Mouse (Mus musculus) frontal cortex, postnatal 25 days (tissue): ENCODE results near the gene Rbmx.

Source experiments
- DNase-seq, 2 experiments: peaks; one replicate each; pipeline ENCODE4 v3.0.0; 2022; ENCODE audit warnings: low spot score in 2 of 2

The Rbmx gene

DNA sequence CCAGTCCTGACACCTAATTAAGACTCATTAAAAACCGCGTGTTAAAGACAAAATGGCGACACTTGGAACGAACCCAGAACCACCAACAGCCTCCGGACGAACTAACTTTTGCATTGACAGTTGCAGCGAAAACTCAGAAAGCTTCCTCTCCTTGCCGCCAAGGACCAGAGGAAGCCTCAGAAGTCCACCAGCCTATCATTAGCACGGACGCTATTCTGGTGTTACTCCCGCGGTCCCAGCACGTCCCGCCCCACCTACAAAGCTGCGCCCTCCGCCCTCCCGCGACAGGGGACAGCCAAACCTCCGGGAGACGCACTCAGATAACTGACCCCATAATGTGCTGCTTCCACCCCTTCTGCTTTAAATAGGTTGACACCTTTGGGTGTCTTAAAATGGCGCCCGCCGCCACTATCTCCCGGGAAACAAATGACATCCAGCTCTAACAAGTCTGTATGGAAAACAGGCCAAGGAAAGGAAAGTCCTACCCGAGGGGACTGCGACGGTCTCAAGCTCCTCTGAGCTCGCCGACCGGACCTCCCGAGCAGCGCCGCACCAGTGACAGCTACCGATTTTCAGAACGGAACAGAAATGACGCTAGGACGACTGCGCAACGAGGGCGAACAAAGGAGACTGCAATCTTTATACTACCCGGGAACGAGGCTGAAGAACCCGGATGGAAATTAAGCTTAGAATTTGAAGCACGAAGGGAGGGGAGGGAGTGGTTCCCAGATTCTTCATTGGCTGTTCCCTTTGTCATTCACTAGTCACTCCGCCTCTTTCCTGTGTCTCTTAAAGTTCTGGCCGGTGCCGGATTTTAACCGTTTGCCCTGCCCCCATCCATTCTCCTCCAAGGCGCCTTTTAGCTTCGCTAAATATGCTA lies at the start of gene Rbmx:
Gene Rbmx, minus strand, starts transcription at position 670 of the 880 bp plus-strand sequence.
- peak; percentile 56 to 73 for DNase-seq

DNA sequence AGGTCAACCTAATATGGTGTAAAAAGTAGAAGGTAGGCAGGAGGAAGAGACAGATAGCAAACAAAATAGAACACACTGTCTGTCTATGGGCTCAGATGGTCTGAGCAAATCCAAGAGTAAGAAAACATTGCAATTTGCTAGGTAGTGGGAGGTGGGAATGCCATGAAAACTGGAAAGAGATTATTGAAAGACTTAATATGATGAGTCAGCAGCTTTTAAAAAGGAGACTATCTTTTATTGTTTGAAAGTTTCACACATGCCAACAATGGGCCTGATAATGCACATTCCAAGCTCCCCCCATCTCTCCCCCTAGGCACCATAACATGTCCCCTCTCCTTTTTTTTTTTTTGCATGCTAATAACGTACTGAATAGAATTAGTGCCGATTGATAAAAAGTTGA lies 41.1 kb upstream of the Rbmx start:
- no peak for DNase-seq

DNA sequence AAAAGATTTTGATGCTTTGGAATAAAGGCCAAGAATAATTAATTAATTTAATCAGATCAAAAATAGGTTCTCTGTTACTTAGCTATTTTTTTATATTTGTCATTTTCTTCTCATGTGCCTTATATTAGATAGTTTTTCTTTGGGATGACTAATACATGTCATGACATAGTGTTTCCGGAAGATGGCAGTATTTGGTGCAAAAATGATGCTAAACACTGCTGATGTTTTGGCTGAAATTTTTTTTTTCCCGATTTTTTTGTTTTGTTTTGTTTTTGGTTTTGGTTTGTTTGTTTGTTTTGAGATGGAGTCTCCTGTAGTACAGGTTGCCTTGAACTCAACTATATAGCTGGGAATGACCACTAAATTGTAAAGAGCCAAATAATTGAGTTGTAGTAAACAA lies 38.8 kb upstream of the Rbmx start:
- no peak for DNase-seq

DNA sequence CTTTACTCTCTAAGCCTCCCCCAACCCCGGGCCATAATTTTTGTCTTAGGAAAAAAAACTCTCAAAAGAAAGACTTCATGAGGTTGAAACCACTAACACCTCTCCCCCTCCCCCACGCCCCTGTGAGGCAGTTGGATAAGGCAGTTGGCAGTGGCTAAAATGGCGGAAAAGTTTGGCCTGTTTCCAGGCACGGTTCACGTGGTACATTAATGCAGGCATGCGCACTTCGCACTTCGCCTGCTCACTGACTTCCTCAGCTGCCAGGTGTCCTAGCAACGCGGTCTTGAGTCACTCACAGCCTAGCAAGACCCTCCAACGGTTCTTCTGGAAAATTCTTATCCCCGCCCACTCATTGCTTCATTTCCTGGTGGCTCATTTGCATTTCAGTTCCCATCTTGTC lies 15.9 kb upstream of the Rbmx start, which contains the start of gene Gm364:
Gene Gm364, plus strand, starts transcription at position 386 of the 400 bp plus-strand sequence.
- DNase-seq, result no peak

DNA sequence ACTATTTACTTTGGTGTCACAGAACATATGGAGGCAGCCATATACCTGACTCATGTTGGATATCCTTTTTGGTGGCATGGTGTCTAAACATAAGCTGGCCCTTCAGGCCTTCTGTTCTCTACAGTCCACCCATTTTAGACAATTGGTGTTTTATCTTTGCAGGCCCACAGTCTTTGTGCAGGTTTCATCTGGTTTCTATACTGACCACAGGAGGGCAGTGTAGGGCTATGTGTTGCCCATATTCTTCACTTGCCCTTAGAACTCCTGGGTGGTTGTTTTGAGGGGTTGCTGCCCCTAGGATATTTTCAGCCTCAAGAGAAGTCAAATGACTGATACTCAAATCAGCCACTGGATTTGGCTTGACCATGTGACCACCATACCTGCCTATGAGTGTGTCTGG lies 10.8 kb upstream of the Rbmx start:
- no peak for DNase-seq

DNA sequence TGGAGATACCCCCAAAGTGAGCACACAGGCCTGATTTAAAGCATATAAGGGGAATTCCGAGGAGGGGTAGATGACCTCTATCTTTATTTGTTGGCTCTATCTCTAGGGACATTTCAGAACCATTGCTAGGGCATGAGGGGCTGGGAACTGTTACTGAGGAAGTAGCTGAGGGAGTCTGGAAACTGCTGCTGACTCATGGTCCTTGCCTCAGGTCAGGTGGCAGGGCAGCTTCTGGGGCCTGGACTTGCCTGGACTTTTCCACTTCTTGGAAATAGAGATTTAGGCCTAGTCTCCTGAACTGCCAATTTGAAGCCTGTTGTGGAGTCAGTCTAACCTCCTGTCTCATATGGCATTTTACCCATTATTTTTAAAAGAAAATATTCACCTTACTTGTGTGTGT lies 8.6 kb upstream of the Rbmx start:
- no peak for DNase-seq

DNA sequence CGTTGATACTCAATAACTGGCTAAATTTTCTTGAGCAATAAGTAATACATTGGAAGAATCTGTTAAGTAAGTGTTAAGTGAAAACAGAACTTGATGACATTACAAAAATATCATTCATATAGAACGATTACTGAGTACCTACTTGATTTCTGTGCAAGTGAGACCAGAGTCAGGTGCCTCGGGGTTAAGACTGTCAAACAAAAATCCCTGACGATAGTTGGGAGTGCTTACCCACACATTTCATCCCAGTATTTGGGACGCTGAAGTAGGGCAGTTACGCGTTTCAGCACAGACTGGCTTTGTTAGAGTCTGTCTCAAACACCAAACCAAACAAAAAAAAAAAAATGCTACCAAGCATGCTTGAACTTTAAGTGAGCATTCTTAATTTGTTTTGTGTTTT lies 576 bp upstream of the Rbmx start:
- no peak for DNase-seq

DNA sequence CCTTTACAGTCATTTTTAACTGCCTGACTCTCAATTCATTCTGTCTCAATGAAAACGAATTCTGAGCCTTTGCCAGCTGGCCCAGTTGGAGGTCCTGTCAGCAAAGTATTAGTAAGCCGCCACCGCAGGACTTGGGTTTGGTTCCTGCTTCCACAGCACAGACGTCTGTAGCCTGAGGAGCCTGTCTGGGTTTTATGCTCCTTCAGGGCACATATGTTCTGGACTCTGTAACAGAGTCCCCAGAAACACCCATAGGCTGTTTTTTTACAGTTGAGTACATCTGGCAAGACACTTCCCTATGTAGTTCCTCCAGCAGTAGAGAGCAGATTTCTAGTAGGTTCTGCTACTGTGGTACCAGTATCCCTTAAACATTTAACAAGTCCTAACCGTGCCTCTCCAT lies 11.9 kb downstream of the Rbmx start:
- no peak for DNase-seq

DNA sequence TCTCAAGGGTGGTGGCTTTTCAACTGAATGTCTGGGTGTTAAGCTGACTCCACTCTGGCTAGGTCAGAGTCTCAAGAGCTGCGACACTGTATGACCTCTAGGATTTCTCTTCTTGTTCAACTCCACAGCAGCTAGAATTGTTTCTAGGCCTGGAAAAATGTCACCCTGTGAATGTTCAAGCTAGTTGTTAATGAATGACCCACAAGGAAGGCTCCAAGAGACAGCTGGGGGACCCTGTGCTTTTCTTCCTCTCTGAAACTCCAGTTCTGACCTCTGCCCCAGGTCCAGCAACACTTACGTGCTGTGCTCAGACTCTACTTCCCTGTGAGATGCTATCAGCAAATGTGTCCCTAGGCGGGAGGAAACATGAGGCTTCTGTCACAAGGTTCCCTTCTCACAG lies 14.3 kb downstream of the Rbmx start:
- no peak for DNase-seq

DNA sequence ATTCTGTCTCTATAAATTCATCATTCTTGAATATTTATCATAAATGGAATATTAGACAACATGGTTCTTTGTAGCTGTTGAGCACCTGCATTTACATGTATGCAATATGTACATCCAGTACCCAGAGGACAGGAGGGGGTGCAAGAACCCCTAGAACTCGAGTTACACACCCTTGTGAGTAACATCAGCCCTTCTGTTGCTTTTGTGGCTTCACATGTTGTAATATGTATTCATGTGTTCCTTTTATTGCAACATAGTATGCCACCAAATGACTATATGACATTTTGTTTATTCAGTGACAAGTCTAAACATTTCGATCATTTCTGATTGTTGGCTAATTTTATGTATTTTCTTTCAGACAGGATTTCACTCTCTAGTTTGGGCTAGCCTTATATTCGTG lies 15.7 kb downstream of the Rbmx start:
- DNase-seq, result no peak

DNA sequence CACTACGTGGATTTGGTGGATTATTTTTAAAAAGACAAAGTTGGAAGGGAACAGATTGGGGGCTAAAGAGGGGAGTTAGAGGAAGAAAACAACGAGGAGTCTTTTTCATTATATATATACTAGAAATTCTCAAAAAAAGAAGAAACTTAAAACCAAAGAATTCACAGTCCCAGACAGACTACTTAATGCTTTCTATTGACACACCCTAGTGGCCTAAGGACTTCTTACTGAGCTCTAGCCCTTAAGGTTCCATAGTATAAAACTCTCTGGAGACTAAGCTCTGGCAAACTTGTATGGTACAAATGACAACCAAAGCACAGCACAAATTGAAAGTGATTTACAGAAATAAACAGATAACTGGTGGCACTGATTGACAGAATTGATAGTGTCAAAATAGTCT lies 18.8 kb downstream of the Rbmx start:
- DNase-seq, result no peak

DNA sequence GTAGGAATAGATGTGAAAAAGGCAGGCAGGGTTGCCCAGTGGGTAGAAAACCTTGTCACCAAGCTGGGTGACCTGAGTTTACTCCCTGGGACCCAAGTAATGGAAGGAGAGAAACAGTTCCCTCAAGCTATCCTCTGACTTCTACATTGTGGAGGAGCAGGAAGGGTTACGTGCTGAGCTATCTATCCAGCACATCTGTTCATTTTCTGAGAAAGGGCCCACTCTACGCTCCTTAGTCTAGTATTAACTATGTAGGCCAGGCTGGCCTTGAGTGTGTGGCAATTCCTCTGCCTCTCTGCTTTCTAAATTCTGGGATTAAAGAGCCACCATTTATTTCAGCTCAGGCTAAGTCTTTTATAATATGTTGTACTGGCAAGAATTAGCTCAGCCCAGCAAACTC lies 19.3 kb downstream of the Rbmx start:
- no peak for DNase-seq

DNA sequence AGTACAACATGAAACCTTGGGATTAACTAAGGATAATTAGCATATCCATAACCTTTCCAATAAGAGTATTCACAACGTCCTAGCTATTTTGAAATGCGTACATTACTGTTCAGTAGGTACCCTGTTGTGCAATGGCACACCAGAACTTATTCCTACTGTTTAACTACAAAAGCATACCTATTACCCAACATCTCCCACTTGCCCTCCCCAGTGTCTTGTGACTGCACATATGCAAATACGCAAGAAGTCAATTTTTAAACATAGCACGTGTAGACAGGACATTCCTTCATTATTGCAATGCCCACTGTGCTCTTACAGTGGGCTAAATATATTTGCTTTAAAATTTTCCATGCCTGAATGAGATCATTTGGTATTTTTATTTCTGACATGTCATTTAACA lies 19.9 kb downstream of the Rbmx start:
- DNase-seq, result no peak

DNA sequence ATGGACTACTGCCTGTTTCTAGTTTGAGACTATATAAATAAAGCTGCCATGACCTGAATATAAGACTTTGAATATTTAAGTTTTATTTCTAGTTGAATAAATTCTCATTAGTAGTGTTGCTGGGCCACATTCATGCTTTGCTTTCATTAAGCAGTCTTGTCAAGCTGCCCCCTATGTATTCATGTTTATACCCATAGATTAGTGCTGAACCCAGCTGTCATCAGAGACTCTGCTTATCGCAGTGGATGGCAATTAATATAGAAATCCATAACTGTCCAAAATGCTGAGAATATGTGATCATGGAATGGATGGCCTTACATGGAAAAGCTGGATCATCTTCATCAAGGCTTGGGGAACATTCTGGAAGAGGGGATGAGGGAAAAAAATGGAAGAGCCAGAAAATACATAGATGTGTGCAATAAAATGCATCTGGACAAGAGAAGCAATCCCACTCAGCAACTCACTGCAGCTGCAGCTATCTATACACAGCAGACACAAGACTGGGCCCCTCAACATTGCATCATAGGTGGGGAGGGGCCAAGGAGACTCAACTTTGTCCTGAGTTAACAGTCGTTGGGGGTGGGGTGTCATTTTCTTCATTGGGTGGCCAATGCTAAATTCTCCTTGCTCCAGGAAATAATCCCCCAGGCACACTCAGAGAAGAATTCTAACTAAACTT lies 27.8 kb downstream of the Rbmx start:
- DNase-seq, result no peak

DNA sequence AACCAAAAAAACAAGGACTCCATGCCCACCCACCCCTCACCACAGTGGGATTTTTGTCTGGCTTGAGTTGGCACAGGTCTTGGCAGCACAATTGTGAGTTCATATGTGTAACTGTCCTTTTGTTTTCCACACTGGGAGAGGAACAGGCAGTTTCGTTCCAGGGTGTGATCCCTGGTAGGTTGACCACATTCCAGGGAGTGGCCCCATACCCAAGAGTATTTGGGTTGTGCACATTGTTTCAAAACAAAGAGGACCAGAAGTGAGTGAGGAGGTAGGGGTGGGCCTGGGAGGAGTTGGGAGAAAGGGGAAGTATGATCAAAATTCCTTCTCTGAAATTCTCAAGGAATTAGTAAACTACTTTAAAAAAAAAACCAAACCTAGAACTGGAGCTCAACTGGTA lies 33.5 kb downstream of the Rbmx start:
- no peak for DNase-seq

DNA sequence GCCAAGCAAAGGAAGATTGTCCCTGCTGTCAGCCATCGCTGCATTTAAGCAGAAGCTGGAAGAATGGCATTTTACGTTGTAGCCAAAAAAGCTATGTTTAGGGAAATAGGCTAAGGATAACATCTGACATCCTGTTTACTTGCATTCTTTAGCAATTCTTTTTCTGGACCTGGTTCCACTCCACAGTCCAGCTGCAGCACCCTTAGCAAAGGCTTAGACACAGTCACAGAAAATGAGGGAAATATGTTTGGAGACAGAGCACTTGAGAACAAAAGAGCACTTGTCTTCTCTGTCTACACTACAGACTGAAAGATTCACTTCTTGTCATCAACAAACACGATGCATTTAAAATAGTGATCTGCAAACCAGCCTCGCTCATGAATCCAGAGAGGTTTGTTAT lies 53.6 kb downstream of the Rbmx start:
- DNase-seq, result no peak

DNA sequence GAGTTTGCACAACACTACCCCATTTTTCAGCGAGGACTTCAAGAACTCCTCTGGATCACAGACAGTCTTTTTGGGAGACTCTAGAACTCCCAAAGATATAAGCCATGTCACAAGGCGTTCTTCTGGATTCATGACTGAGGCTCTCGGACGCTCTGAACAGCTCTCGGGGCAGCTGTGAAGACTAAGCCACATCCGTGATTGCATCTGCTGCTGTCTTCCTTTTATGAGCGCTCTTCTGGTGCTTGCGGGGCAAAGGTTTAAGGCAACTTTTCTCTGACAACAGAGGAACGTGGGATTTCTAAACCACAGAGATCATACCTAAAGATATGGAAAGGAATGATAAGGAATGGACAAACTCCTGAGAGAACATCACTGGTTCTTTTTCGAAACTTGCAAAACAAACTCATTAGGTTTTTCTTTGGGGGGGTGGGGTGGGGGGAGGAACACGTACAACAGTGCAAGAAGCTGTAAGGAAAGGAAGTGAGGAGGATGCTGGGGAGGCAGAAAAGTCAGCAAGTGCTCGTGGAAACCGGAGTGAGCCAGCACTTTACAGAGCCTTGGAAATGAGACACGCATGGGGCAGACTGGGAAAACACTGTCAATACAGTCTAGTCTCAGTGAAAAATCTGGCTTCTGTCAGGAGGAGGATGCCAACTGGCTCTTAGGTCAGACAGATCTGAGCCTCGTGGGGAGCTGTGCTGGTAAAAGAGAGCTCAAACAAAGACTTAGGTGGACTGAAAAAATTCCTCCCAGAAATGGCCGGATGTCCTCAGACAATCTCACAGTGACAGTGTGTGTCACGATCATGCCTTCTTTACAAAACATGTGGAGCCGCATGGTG lies 54.2 kb downstream of the Rbmx start, which contains the start of gene Arhgef6:
Gene Arhgef6, minus strand, starts transcription at position 359 of the 841 bp plus-strand sequence.
- no peak for DNase-seq

DNA sequence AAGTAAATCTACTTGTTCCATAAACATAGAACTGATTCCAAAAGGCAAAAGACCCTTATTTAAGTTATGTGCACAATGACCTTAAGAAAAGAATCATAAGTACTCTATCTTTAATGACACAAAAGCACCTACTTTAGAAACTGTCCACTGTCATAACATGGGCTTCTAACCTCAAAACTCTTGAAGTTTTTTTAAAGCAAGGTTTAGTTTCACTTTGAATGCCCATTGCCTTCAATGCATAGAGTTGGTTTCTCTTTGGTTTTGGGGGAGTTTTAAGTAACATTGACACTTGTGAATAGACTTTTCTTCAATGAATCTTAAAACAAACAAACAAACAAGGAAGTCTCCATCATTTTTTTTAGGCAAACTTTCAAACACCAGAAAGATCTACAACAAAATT lies 55.3 kb downstream of the Rbmx start:
- DNase-seq, result no peak

DNA sequence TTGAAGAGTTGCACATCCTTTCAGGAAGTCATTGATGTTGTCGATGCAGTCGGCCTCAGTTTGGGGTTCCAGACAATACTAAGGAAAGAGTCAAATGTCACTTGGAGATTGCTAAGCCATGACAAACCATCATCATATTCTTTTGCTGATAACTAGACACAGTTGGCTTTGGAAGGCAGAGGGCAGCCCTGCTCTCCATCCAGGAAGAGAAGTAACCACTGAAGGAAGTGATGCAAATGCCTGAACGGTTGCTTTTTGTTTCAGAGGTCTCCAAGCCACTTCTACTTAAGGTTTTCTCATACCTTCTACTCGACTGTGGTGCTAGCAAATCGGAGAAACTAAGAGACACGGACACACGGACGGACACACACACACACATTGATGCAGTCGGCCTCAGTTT lies 55.9 kb downstream of the Rbmx start:
- no peak for DNase-seq

DNA sequence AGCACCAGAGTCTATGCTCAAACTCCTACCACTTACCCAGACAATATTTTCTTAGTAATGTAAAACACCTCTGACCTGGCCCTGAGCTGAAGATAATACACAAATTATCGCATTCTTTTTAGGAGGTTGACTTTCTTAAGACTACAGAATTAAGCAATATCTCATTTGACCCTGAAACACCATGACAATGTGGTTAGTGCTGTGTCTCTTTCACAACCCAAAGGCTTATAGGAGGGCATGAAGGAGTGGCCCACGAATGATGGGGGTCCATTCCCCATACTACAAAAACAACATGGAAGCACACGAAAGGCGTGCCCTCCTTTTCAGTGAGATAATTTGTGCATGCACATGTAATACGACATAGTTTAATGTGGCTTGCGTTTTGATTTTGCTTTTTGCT lies 57.5 kb downstream of the Rbmx start:
- DNase-seq, result no peak
